Mouse (Mus musculus) heart, embryonic 16.5 days (tissue): ENCODE results near the gene Tnni3k. TPM values are rescaled to one million over a fixed set of nuclear protein-coding genes. Genes with fewer than 3 reads are reported as not detected.
"Not testable (repeated sequence)": the region's sequence is repeated elsewhere in the genome, so short reads cannot be mapped to it uniquely, and the experiment has no call there.

Experiments
- ATAC-seq: fragments of 200-750 bp; cut with Nextera tagmentation; replicated peaks from 2 replicates; pipeline ENCODE4 v1.8.0; 2017; ENCODE audit warnings: moderate number of reproducible peaks; ENCODE audit not compliant: insufficient read depth, low FRiP score; ENCODE audit errors: extremely low read depth
- H3K27ac ChIP-seq: fragments of 300-500 bp; sonication (generic); 2 replicates; pipeline ENCODE4 v1.5.1; 2014; ENCODE audit warnings: mild to moderate bottlenecking, low read length, control low read depth, moderate library complexity
- H3K27me3 ChIP-seq: fragments of 300-500 bp; sonication (generic); 2 replicates; pipeline ENCODE4 v1.6.1; 2014; ENCODE audit warnings: low read length, mixed read lengths; ENCODE audit not compliant: control insufficient read depth, insufficient read depth
- H3K36me3 ChIP-seq: fragments of 300-500 bp; sonication (generic); 2 replicates; pipeline ENCODE4 v1.6.1; 2014; ENCODE audit not compliant: control insufficient read depth, insufficient read depth
- H3K4me1 ChIP-seq: fragments of 300-500 bp; sonication (generic); 2 replicates; pipeline ENCODE4 v1.6.1; 2014; ENCODE audit warnings: low read length, mixed read lengths; ENCODE audit not compliant: control insufficient read depth, insufficient read depth
- H3K4me2 ChIP-seq: fragments of 300-500 bp; sonication (generic); 2 replicates; pipeline ENCODE4 v1.6.1; 2014; ENCODE audit warnings: low read depth, mild to moderate bottlenecking, control low read depth, low read length
- H3K4me3 ChIP-seq: fragments of 300-500 bp; sonication (generic); 2 replicates; pipeline ENCODE4 v1.5.1; 2014; ENCODE audit warnings: mild to moderate bottlenecking, control low read depth, low read length
- H3K9ac ChIP-seq: fragments of 300-500 bp; sonication (generic); 2 replicates; pipeline ENCODE4 v1.6.1; 2014; ENCODE audit warnings: low read length, control low read depth
- H3K9me3 ChIP-seq: fragments of 300-500 bp; sonication (generic); replicated peaks from 2 replicates; pipeline ENCODE4 v1.6.1; 2016; ENCODE audit warnings: low read length; ENCODE audit not compliant: control insufficient read depth
- WGBS: fragments of 180-500 bp; shearing (Covaris S2); extraction: QIAGEN DNeasy Blood & Tissue Kit; methylation state at CpG from one replicate; pipeline ENCODE4 v1.1.7; 2014; 5-methylcytosine and 5-hydroxymethylcytosine counted together
- polyA plus RNA-seq: library from polyadenylated mRNA; unstranded; fragments of >200 nt; fragmentation: Nextera tagmentation; extraction: Ambion mirVana; gene quantifications from 2 replicates; pipeline ENCODE4 v1.2.1, GENCODE M21; 2015

Tnni3k gene
- polyA plus RNA-seq, 1 experiment from 2014 or later = 72.5 TPM

DNA sequence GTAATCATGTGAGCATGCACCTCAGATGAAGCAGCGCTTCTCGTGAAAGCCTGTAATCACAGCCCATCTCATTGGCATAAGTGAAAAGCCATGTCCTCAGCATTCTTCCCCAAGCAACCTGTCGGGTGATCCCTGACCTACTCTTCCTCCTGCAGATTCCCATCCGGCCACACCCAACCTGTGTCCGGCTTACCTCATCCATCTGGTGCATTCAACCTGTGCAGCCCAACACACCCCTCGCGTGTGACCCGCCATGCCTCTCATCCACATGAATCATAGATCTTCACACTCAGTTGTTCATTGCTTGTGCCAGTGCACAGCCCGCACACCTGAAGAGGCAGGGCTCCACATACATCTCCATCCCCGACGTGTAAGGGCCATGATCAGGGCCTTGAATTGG lies 217.3 kb downstream of the Tnni3k start:
- Histone ChIP-seq H3K27me3 (no peaks in the 10 kb centered on the region), H3K4me3 (no peak overlapping the region), H3K4me2 (no peak overlapping the region), H3K4me1 (no peaks in the 10 kb centered on the region), H3K36me3 (no peaks in the 10 kb centered on the region), H3K27ac (no peak overlapping the region), H3K9ac (no peak overlapping the region), H3K9me3 (no peaks in the 10 kb centered on the region)
- no peak for ATAC-seq
- WGBS = 87% methylated on average over 11 of the region's 11 CpGs

DNA sequence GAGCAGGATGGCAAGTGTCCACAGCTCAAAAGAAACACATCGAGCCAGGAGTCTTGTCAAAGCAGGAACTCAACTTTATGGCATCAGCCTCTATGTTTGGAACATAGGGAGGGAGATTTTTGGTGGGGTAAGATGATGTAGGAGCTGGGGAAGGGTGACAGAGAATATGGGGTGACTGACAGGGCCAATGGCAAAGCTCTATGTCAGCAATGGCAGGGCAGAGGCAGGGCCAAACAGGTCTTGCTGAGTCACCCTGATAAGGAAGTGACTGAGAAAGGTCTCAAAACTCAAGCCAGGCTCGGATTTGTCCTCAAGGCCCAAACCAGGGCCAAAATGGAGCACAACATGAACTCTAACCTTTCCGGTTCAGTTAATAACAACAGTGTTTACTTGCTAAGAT lies 219.1 kb downstream of the Tnni3k start:
- H3K27ac ChIP-seq = no peak overlapping the region
- no peak for ATAC-seq
- H3K4me2 ChIP-seq = no peak overlapping the region
- H3K4me3 ChIP-seq = no peak overlapping the region
- 67% methylated on average over 3 of the region's 3 CpGs for WGBS
- no peaks in the 10 kb centered on the region for H3K9me3 ChIP-seq
- H3K9ac ChIP-seq = no peak overlapping the region
- H3K27me3 ChIP-seq = no peaks in the 10 kb centered on the region
- no peaks in the 10 kb centered on the region for H3K36me3 ChIP-seq
- no peaks in the 10 kb centered on the region for H3K4me1 ChIP-seq

DNA sequence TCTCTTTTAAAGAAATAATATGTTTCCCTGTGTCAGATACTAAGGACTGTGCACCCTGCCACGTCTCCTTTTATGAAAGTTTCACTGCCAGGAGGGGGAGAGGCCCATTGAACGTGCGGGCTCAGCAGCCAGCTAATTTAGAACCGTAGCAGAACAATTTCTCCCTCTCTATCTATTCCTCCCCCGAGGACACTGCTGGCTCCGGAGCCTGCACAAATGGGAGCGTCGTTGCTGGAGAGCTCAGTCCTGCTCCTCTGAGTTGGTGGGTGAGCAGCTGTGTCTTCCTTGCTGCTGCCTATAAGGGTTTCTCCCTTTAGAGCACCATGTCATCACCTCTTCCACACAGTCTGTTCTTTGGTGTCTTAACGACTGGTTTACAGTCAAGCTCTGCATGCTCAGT lies 220.8 kb downstream of the Tnni3k start:
- no peak overlapping the region for H3K9ac ChIP-seq
- no peak overlapping the region for H3K27ac ChIP-seq
- 59% methylated on average over 9 of the region's 9 CpGs for WGBS
- H3K27me3 ChIP-seq = no peaks in the 10 kb centered on the region
- no peak for ATAC-seq
- no peaks in the 10 kb centered on the region for H3K9me3 ChIP-seq
- no peaks in the 10 kb centered on the region for H3K4me1 ChIP-seq
- no peak overlapping the region for H3K4me2 ChIP-seq
- H3K36me3 ChIP-seq = no peaks in the 10 kb centered on the region
- H3K4me3 ChIP-seq = no peak overlapping the region

GRCm38 (mm10) chr3:154825739-154826138 lies 229.5 kb downstream of the Tnni3k start:
- Histone ChIP-seq H3K4me1 (peaks cover 6% of the 10 kb centered on the region), H3K36me3 (no peaks in the 10 kb centered on the region; the same call in 1 of the 2 replicates), H3K4me2 (no peak overlapping the region), H3K9ac (no peak overlapping the region), H3K27me3 (no peaks in the 10 kb centered on the region), H3K9me3 (no peaks in the 10 kb centered on the region), H3K27ac (no peak overlapping the region), H3K4me3 (no peak overlapping the region)
- WGBS = 71% methylated on average over 3 of the region's 3 CpGs
- ATAC-seq = no peak

DNA sequence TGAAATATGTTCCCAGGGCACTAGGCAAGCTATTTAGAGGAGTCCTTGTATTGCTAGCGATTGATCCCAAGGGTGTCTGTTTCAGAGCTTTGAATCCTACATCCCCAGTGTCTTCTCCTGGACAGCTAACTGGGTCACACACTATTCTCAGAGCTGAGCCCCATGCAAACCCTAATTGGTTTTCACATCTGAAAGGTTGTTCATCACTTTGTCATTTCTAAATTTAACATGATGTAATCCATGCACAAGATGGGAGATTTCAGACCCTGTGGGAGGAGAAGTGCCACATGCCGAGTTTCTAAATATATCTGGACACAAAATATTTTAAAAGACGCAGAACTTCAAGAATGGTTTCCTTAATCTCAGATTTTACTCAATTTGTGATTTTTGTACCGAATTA lies 230.5 kb downstream of the Tnni3k start:
- Histone ChIP-seq H3K4me3 (no peak overlapping the region), H3K27ac (no peak overlapping the region), H3K27me3 (no peaks in the 10 kb centered on the region), H3K9me3 (no peaks in the 10 kb centered on the region), H3K4me1 (peaks cover 6% of the 10 kb centered on the region), H3K4me2 (no peak overlapping the region), H3K36me3 (peaks cover 3% of the 10 kb centered on the region), H3K9ac (no peak overlapping the region)
- 60% methylated on average over 4 of the region's 4 CpGs for WGBS
- ATAC-seq = no peak

DNA sequence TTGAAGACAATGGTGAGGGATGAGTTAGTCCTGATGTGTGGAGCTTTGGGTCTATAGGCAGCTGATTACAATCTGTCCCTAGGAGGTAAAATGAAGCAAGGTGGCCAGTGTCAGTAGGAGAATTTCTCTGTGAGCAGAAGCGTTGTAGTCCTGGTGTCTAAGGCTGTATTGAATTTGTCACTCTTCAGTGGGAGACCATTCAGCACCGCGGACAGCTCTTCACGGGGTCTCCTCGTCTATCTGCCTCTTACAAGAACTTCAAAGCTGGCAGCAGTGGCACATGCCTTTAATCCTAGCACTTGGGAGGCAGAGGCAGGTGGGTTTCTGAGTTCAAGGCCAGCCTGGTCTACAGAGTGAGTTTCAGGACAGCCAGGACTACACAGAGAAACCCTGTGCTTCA lies 235.5 kb downstream of the Tnni3k start:
- not testable (repeated sequence) for ATAC-seq, H3K4me3 ChIP-seq, H3K36me3 ChIP-seq, H3K4me1 ChIP-seq, H3K27me3 ChIP-seq, H3K9ac ChIP-seq, H3K9me3 ChIP-seq, H3K27ac ChIP-seq, H3K4me2 ChIP-seq
- WGBS = 13% methylated on average over 5 of the region's 5 CpGs

- no peak overlapping the region for H3K27ac ChIP-seq
- H3K4me1 ChIP-seq = peaks cover 6% of the 10 kb centered on the region
- ATAC-seq = no peak
- peaks cover 3% of the 10 kb centered on the region for H3K36me3 ChIP-seq
- H3K9ac ChIP-seq = no peak overlapping the region
- no peaks in the 10 kb centered on the region for H3K27me3 ChIP-seq
- H3K9me3 ChIP-seq = no peaks in the 10 kb centered on the region
- no peak overlapping the region for H3K4me3 ChIP-seq
- H3K4me2 ChIP-seq = no peak overlapping the region
- 6% methylated on average over 7 of the region's 7 CpGs for WGBS
Observed at GRCm38 (mm10) chr3:154817732-154818131, 237.5 kb downstream of the Tnni3k start.

GRCm38 (mm10) chr3:154816801-154817625 lies 238.2 kb downstream of the Tnni3k start:
- H3K27ac ChIP-seq = no peak overlapping the region

GRCm38 (mm10) chr3:154816231-154816630 lies 239.0 kb downstream of the Tnni3k start:
- H3K27ac ChIP-seq = no peak overlapping the region
- peaks cover 3% of the 10 kb centered on the region for H3K36me3 ChIP-seq
- no peak overlapping the region for H3K9ac ChIP-seq
- no peaks in the 10 kb centered on the region for H3K27me3 ChIP-seq
- WGBS = 52% methylated on average over 3 of the region's 3 CpGs
- H3K4me3 ChIP-seq = no peak overlapping the region
- H3K9me3 ChIP-seq = no peaks in the 10 kb centered on the region
- H3K4me2 ChIP-seq = no peak overlapping the region
- no peak for ATAC-seq
- H3K4me1 ChIP-seq = peaks cover 6% of the 10 kb centered on the region

More at GRCm38 (mm10) chr3:154816801-154817625, 238.2 kb downstream of the Tnni3k start:
- WGBS = 49% methylated on average over 19 of the region's 19 CpGs
- ATAC-seq = peak; percentile 77
- Histone ChIP-seq H3K4me3 (no peak overlapping the region), H3K9me3 (no peaks in the 10 kb centered on the region), H3K4me1 (peaks cover 6% of the 10 kb centered on the region), H3K9ac (no peak overlapping the region), H3K36me3 (peaks cover 3% of the 10 kb centered on the region), H3K27me3 (no peaks in the 10 kb centered on the region), H3K4me2 (no peak overlapping the region)
